Mouse (Mus musculus) stomach, adult 2 months (tissue): ENCODE measurements around the gene Ccdc62. TPM values are rescaled to one million over a fixed set of nuclear protein-coding genes. Genes with fewer than 3 reads are reported as not detected.

Source experiments
- polyA plus RNA-seq: library from polyadenylated mRNA; depleted of rRNA; stranded (reverse); fragments of >200 nt; gene quantifications from 2 replicates; pipeline ENCODE4 v1.2.3, GENCODE M21; 2012; rRNA removed

Gene Ccdc62
- polyA plus RNA-seq: 0.24 and 0.44 TPM in 2 replicates

DNA sequence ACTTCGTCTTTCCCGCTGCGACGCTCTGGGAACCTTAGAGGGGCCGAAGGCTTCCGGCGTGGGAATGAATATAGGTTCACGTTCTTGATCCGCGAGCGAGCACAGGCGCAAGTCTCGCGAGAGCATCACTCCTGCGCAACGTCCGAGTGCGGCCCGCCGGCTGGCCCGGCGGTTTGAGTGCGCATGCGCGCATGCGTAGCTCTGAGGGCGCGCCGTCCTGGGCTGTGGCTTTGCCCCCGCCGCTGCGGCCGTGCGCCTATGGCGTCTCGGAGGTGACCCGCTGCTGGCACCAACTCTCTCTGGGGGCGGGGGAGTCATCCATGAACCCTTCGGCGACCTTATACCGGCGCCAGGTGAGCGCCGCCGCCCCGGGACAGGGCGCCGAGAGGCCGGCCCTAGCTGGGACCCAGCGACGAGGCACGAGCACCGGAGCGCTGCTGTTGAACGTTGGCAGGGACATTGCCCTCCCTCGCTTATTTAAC is at the start of gene Ccdc62:
Gene Ccdc62, plus strand, starts transcription at position 172 of the 482 bp plus-strand sequence.

GRCm38 (mm10) chr5:123906976-123907630 is 23.4 kb upstream of the Ccdc62 start, which contains the start of gene Denr:
Gene Denr, plus strand, starts transcription at chr5:123907175.

GRCm38 (mm10) chr5:123927118-123927517 is 3.4 kb upstream of the Ccdc62 start, which contains the start of gene Gm43518:
Gene Gm43518, plus strand, starts transcription at chr5:123927418.

DNA sequence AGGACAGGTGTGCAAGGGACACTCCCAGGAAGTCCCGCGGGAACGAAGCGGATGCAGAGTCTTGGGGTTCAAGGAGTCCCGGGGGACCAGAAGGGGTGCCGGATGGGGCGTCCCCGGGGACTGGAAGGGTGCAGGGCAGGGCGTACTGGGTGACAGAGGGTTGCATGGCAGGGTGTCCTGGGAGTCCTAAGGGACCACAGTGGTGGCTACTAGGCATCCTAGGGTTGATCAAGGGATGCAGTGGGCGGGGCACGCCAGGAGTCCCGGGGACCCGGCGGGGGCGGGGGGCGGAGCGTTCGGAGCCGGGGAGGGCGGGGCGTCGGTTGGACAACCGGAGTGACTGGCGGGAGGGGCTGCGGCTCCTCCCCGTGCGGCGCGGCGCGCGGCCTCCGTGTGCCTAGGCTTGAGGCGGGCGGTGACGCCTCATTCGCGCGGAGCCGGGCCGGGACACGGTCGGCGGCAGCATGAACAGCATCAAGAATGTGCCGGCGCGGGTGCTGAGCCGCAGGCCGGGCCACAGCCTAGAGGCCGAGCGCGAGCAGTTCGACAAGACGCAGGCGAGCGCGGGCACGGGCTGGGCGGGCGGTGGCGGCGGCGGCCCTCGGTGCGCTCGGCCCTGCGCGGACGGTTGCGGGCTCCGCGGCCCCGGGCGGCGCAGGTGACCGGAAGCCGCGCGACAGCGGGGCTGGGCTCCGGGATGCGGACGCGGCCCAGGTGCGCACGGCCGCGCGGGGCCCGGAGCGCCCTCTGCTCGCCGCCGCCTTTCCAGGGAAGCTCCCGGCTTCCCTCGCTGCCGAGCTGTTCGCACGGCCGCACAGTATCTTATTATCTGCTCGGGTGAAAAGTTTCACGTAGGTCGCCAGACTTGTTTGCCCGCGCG is 43.1 kb downstream of the Ccdc62 start, which contains the start of gene Hip1r:
Gene Hip1r, plus strand, starts transcription at position 330 of the 880 bp plus-strand sequence.

Other genes with a start within 250 kb of the Ccdc62 start
- 11.1 and 20.2 TPM in 2 replicates for gene Clip1, start 246.1 kb upstream of the Ccdc62 start, polyA plus RNA-seq
- gene Zcchc8, start 209.6 kb upstream of the Ccdc62 start, polyA plus RNA-seq: 9.4 and 9.7 TPM in 2 replicates
- 1.3 and 3.5 TPM in 2 replicates for gene Rsrc2, start 181.3 kb upstream of the Ccdc62 start, polyA plus RNA-seq
- gene Kntc1, start 181.0 kb upstream of the Ccdc62 start, polyA plus RNA-seq: 0.45 and 0.56 TPM in 2 replicates
- gene Hcar2, start 65.2 kb upstream of the Ccdc62 start, polyA plus RNA-seq: 5.4 and 7.4 TPM in 2 replicates
- 2.0 and 2.5 TPM in 2 replicates for gene Hcar1, start 50.7 kb upstream of the Ccdc62 start, polyA plus RNA-seq
- 1.1 and 4.4 TPM in 2 replicates for gene Denr, start 23.5 kb upstream of the Ccdc62 start, polyA plus RNA-seq
- 0.14 TPM in 1 of 2 replicates, not detected in the other for gene Gm43518, start 3.3 kb upstream of the Ccdc62 start, polyA plus RNA-seq
- gene Hip1r, start 42.9 kb downstream of the Ccdc62 start, polyA plus RNA-seq: 23.9 and 27.6 TPM in 2 replicates
- gene Vps37b, start 101.6 kb downstream of the Ccdc62 start, polyA plus RNA-seq: 46.1 and 61.4 TPM in 2 replicates
- gene Abcb9, start 165.1 kb downstream of the Ccdc62 start, polyA plus RNA-seq: 15.6 and 22.1 TPM in 2 replicates
- gene Ogfod2, start 181.6 kb downstream of the Ccdc62 start, polyA plus RNA-seq: 45.3 and 85.6 TPM in 2 replicates
- 9.9 and 13.7 TPM in 2 replicates for gene Arl6ip4, start 185.4 kb downstream of the Ccdc62 start, polyA plus RNA-seq